Mouse (Mus musculus): ENCODE measurements around the gene Gnmt. TPM values are rescaled to one million over a fixed set of nuclear protein-coding genes. Genes with fewer than 3 reads are reported as not detected.

Gene Gnmt
- polyA plus RNA-seq (2021), result 0.21 TPM

DNA sequence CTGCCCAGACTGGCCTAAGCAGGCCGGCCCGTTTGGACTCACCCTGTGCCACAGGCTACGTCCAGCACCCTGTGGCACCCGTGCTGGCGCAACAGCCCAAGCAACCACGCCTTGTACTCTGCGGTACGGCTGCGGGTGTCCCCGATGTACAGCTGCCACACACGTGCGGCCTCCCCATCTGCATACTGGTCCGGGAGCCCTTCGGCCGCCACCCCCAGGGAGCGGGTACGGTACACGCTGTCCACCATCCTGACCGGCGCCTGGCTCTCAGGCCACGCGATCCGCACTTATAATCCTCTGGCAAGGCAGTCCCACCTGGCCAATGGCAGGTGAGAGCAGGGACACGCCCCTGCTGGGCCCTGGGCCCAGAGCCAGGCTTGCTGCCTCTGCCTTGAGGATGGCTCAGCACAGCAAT, at the start of gene Gnmt:
Gnmt (minus strand) TSS at position 265 of the 415 bp plus-strand sequence.
- no peak for TF ChIP-seq CTCF (IDR thresholded peaks at IDR 0.05)
- DNase-seq (ENCODE audit: low read depth, low spot score) (no peak), ATAC-seq (peak; percentile 27)
- CTCF ChIA-PET, result no interaction called here
- in situ Hi-C loops (cut with MboI; ENCODE audit: low pct_unique_long_range_greater_than_20kb), result no loop called here
- H3K27me3 ChIP-seq, result no peaks in the 10 kb centered on the region
- POLR2A ChIA-PET, result no interaction called here

GRCm38 (mm10) chr17:46776087-46776486, 47.1 kb upstream of the Gnmt start:
- ChIA-PET POLR2A (no interaction called here), CTCF (no interaction called here)
- DNase-seq (ENCODE audit: low read depth, low spot score) (no peak), ATAC-seq (no peak)
- TF ChIP-seq CTCF (IDR thresholded peaks at IDR 0.05), result no peak
- no peaks in the 10 kb centered on the region for H3K27me3 ChIP-seq
- in situ Hi-C loops (cut with MboI; ENCODE audit: low pct_unique_long_range_greater_than_20kb), result no loop called here

DNA sequence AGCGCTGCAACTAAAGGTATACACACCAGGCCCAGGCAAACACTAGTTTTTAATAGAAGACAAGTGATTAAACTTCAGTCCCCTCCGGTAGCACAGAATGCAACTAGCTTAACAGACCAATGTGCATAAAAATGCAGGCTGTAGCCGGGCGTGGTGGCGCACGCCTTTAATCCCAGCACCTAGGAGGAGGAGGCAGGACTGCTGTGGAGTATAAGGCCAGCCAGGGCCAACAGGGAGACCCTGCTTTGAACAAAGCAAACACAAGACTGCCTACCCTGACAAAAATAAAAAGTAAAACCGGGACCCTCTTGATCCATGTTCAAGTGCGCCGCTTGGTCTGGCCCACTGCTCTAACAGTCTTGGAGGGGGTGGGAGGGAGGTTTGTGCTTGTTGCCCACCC, 46.1 kb upstream of the Gnmt start:
- POLR2A ChIA-PET, result interaction anchor here (0.6 kb wide), 1 partner anchor 181 kb away, joined by 4 read pairs; no protein-coding TSS in a partner anchor
- CTCF ChIA-PET, result no interaction called here
- in situ Hi-C loops (cut with MboI; ENCODE audit: low pct_unique_long_range_greater_than_20kb), result no loop called here
- H3K27me3 ChIP-seq, result no peaks in the 10 kb centered on the region
- no peak for TF ChIP-seq CTCF (IDR thresholded peaks at IDR 0.05)
- DNase-seq (ENCODE audit: low read depth, low spot score) (no peak), ATAC-seq (no peak)

DNA sequence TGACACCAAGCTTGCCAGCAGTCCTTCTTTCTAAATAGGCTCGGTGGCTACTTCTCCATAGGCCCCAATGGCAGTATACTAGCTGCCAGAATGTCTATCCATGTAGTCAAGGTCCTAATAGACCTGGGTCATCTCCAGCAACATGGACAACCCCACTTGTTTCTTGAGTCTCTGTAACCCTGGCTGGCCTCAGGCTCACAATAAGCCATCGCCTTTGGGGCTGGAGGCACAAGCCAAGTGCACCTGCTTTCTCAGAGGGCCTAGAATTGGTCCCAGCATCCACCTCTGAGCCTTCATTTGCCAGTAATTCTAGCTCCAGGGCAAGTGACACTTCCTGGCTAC, 45.1 kb upstream of the Gnmt start:
- CTCF ChIA-PET, result interaction anchor here (1.0 kb wide), 1 partner anchor 38 kb away, joined by 4 read pairs; no protein-coding TSS in a partner anchor
- in situ Hi-C loops (cut with MboI; ENCODE audit: low pct_unique_long_range_greater_than_20kb), result no loop called here
- DNase-seq (ENCODE audit: low read depth, low spot score) (no peak), ATAC-seq (no peak)
- TF ChIP-seq CTCF (IDR thresholded peaks at IDR 0.05), result no peak
- no peaks in the 10 kb centered on the region for H3K27me3 ChIP-seq
- POLR2A ChIA-PET, result interaction anchor here (0.6 to 1.2 kb wide), 4 partner anchors 37 to 163 kb away, joined by 3 to 5 read pairs (median 4); partner anchors contain the start of genes Klhdc3 and Tbcc

DNA sequence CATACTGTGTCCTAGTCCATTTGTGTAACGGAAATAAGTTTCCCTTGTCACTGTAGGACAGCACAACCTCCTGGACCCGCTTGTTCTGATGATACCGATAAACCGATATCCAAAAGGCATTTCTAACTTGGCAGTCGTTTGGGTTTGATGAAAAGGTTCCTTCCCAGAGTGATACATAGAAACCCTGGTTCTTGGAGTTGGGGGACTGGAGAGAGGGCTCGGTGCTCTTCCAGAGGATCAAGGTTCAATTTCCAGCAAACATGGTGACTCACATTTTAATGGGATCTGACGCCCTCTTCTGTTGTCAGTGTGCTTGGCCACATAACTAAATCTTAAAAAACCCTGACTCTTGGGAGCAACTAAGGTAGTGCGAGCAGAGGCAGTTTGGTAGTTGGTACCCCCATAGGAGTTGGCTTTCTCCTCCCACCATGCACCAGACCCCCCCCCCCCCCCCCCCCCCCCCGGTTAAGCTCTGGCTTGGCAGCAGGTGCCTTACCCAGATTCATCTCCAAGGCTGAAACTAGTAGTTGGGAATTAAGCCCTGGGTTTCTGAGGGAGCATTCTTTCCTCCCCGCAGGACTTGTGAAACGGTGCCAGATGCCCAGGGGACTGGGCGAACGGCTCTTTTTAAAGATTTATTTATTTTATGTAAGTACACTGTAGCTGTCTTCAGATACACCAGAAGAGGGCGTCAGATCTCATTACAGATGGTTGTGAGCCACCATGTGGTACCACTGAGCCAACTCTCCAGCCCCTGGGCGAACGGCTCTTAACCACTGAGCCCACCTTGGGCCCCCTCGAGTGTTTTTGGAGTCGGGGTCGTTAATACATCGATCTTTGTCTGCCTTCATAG, 44.5 kb upstream of the Gnmt start:
- in situ Hi-C loops (cut with MboI; ENCODE audit: low pct_unique_long_range_greater_than_20kb), result no loop called here
- ATAC-seq, result no peak
- DNase-seq (ENCODE audit: low read depth, low spot score), result no peak
- H3K27me3 ChIP-seq, result no peaks in the 10 kb centered on the region
- POLR2A ChIA-PET, result interaction anchor here (0.6 to 1.7 kb wide), 6 partner anchors 12 to 162 kb away, joined by 3 to 5 read pairs (median 4); partner anchors contain the start of genes Cnpy3, Klhdc3 and Tbcc
- CTCF ChIA-PET, result interaction anchor here (1.0 to 1.3 kb wide), 2 partner anchors 37 to 39 kb away, joined by 3 to 4 read pairs; no protein-coding TSS in a partner anchor
- peak; percentile 61 for TF ChIP-seq CTCF (IDR thresholded peaks at IDR 0.05)

GRCm38 (mm10) chr17:46772404-46773277, 43.7 kb upstream of the Gnmt start, which contains the start of gene 2310039H08Rik:
Gene 2310039H08Rik (plus strand): TSS chr17:46772635.
- ATAC-seq (peak; percentile 67), DNase-seq (ENCODE audit: low read depth, low spot score) (no peak)
- in situ Hi-C loops (cut with MboI; ENCODE audit: low pct_unique_long_range_greater_than_20kb), result no loop called here
- H3K27me3 ChIP-seq, result no peaks in the 10 kb centered on the region
- no peak for TF ChIP-seq CTCF (IDR thresholded peaks at IDR 0.05)
- ChIA-PET POLR2A (interaction anchor here (0.6 to 1.7 kb wide), 5 partner anchors 12 to 897 kb away, joined by 3 to 5 read pairs (median 3); partner anchors contain the start of genes Cnpy3 and Klhdc3), CTCF (interaction anchor here (0.9 to 1.3 kb wide), 2 partner anchors 40 to 66 kb away, joined by 3 read pairs; no protein-coding TSS in a partner anchor)

GRCm38 (mm10) chr17:46772038-46772403, 43.1 kb upstream of the Gnmt start:
- TF ChIP-seq CTCF (IDR thresholded peaks at IDR 0.05), result no peak
- in situ Hi-C loops (cut with MboI; ENCODE audit: low pct_unique_long_range_greater_than_20kb), result no loop called here
- H3K27me3 ChIP-seq, result no peaks in the 10 kb centered on the region
- no peak for ATAC-seq
- DNase-seq (ENCODE audit: low read depth, low spot score), result no peak
- ChIA-PET CTCF (interaction anchor here (0.9 kb wide), 1 partner anchor 67 kb away, joined by 3 read pairs; no protein-coding TSS in a partner anchor), POLR2A (interaction anchor here (0.6 to 1.7 kb wide), 4 partner anchors 12 to 897 kb away, joined by 3 to 5 read pairs (median 4); partner anchors contain the start of gene Cnpy3)

GRCm38 (mm10) chr17:46771616-46772015, 42.6 kb upstream of the Gnmt start:
- no peak for TF ChIP-seq CTCF (IDR thresholded peaks at IDR 0.05)
- ATAC-seq (no peak), DNase-seq (ENCODE audit: low read depth, low spot score) (no peak)
- in situ Hi-C loops (cut with MboI; ENCODE audit: low pct_unique_long_range_greater_than_20kb), result no loop called here
- ChIA-PET CTCF (interaction anchor here (0.9 kb wide), 1 partner anchor 67 kb away, joined by 3 read pairs; no protein-coding TSS in a partner anchor), POLR2A (interaction anchor here (0.6 to 1.7 kb wide), 4 partner anchors 15 to 896 kb away, joined by 3 to 5 read pairs (median 3); partner anchors contain the start of gene Cnpy3)
- H3K27me3 ChIP-seq, result no peaks in the 10 kb centered on the region

DNA sequence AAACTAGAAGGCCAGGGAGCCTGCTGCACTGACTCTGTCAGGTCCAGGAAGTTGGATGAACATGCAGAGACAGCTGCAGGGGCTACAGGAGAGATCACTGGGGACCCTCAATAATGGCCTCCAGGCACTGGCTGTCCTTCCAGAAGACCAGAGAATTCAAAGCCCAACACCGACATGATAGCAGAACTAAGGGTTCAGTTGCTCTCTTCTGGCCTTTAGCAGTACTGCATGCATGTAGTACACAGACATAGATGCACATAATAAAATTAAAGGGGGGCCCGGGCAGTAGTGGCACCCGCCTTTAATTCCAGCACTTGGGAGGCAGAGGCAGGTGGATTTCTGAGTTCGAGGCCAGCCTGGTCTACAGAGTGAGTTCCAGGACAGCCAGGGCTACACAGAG, 42.1 kb upstream of the Gnmt start:
- no peak for TF ChIP-seq CTCF (IDR thresholded peaks at IDR 0.05)
- no peaks in the 10 kb centered on the region for H3K27me3 ChIP-seq
- ATAC-seq (no peak), DNase-seq (ENCODE audit: low read depth, low spot score) (no peak)
- ChIA-PET CTCF (no interaction called here), POLR2A (interaction anchor here (0.6 kb wide), 1 partner anchor 88 kb away, joined by 3 read pairs; no protein-coding TSS in a partner anchor)
- in situ Hi-C loops (cut with MboI; ENCODE audit: low pct_unique_long_range_greater_than_20kb), result no loop called here

- CTCF ChIA-PET, result no interaction called here
- no peak for TF ChIP-seq CTCF (IDR thresholded peaks at IDR 0.05)
Measured at GRCm38 (mm10) chr17:46770546-46770945, 41.6 kb upstream of the Gnmt start.

More at GRCm38 (mm10) chr17:46770546-46770945, 41.6 kb upstream of the Gnmt start:
- ATAC-seq (no peak), DNase-seq (ENCODE audit: low read depth, low spot score) (no peak)
- no peaks in the 10 kb centered on the region for H3K27me3 ChIP-seq
- POLR2A ChIA-PET, result no interaction called here
- in situ Hi-C loops (cut with MboI; ENCODE audit: low pct_unique_long_range_greater_than_20kb), result no loop called here
